Mouse (Mus musculus): ENCODE measurements at regions not wholly inside any gene's neighbourhood (a gene's known extent, or its start where the extent isn't known, plus 50 kb on each side); places are given as distances from the start of the nearest gene placed in this dataset.

- peak; percentile 97 for DNase-seq
These were observed 68.0 kb upstream of the Rbm24 start for GRCm38 (mm10) chr13:46350075-46350747.

GRCm38 (mm10) chr13:46355306-46355705 is 62.9 kb upstream of the Rbm24 start:
- no peak for DNase-seq

- no peak for DNase-seq
These were observed 62.3 kb upstream of the Rbm24 start for GRCm38 (mm10) chr13:46355975-46356374.

GRCm38 (mm10) chr13:46357037-46357436 is 61.2 kb upstream of the Rbm24 start:
- DNase-seq = no peak

GRCm38 (mm10) chr13:46360495-46361120 is 57.6 kb upstream of the Rbm24 start:
- DNase-seq = no peak

GRCm38 (mm10) chr13:46363456-46364201 is 54.6 kb upstream of the Rbm24 start:
- no peak for DNase-seq

- DNase-seq = no peak
These were observed 53.9 kb upstream of the Rbm24 start for GRCm38 (mm10) chr13:46364202-46364912.

GRCm38 (mm10) chr13:46365292-46365691 is 52.9 kb upstream of the Rbm24 start:
- no peak for DNase-seq
